26 mouse cellular contexts compared by ENCODE assay signal in genomic region chr16:34521061-34521460, GRCm38 (mm10). TPM values are rescaled to one million over a fixed set of nuclear protein-coding genes. Genes with fewer than 3 reads are reported as not detected.
DNase-seq lines count a peak whose midpoint lies in the region; ATAC-seq and TF ChIP-seq lines count a peak whose summit lies in the region.
"Had no signal": no experiment of that assay in that cellular context is flagged by ENCODE, and none has a peak within 500 bp of the region (broad histone marks: within the 10 kb centered on the region; RNA-seq: fewer than 3 reads in every experiment).

No protein-coding gene starts in this region.

- H3K27ac ChIP-seq in forebrain, embryonic 13.5 days: peak overlapping the region; percentile 69
- no peak overlapping the region for H3K27ac ChIP-seq in forebrain, embryonic 12.5 days
- H3K27ac ChIP-seq in layer of hippocampus, adult 2 months: peak overlapping the region; percentile 15; the same call in 1 of the 2 replicates
- H3K27ac ChIP-seq in forebrain, postnatal 0 days (ENCODE audit: low read depth, low read length): peak overlapping the region; percentile 69
- H3K27ac ChIP-seq: embryonic facial prominence, embryonic 12.5 days; embryonic facial prominence, embryonic 15.5 days; hindbrain, embryonic 10.5 days had no signal

- no peak for TF ChIP-seq CTCF in layer of hippocampus, adult 2 months (conservative IDR thresholded peaks at IDR 0.05)
- TF ChIP-seq CTCF in forebrain, postnatal 0 days (IDR thresholded peaks at IDR 0.05; ENCODE audit: low read depth): no peak

- no peak overlapping the region for H3K4me3 ChIP-seq in forebrain, embryonic 13.5 days
- H3K4me3 ChIP-seq in forebrain, embryonic 12.5 days (replicated peaks): no peak overlapping the region
- H3K4me3 ChIP-seq in layer of hippocampus, adult 2 months: no peak overlapping the region
- H3K4me3 ChIP-seq in forebrain, postnatal 0 days (ENCODE audit: low read depth, low read length): no peak overlapping the region
- H3K4me3 ChIP-seq: embryonic facial prominence, embryonic 12.5 days; embryonic facial prominence, embryonic 15.5 days; hindbrain, embryonic 10.5 days had no signal

- H3K27me3 ChIP-seq in forebrain, embryonic 13.5 days: no peaks in the 10 kb centered on the region
- no peaks in the 10 kb centered on the region for H3K27me3 ChIP-seq in forebrain, embryonic 12.5 days
- no peaks in the 10 kb centered on the region for H3K27me3 ChIP-seq in forebrain, postnatal 0 days (ENCODE audit: insufficient read depth, low read length)
- H3K27me3 ChIP-seq: embryonic facial prominence, embryonic 12.5 days; embryonic facial prominence, embryonic 15.5 days had no signal

- 8% methylated on average over 5 of the region's 5 CpGs for WGBS in forebrain, embryonic 13.5 days
- WGBS in forebrain, embryonic 12.5 days: 8% methylated on average over 5 of the region's 5 CpGs
- WGBS in forebrain, postnatal 0 days: 12% methylated on average over 5 of the region's 5 CpGs

- H3K36me3 ChIP-seq in forebrain, embryonic 13.5 days (ENCODE audit: poor library complexity, severe bottlenecking): no peaks in the 10 kb centered on the region
- no peaks in the 10 kb centered on the region for H3K36me3 ChIP-seq in forebrain, embryonic 12.5 days (replicated peaks)
- no peaks in the 10 kb centered on the region for H3K36me3 ChIP-seq in forebrain, postnatal 0 days (ENCODE audit: insufficient read depth)
- H3K36me3 ChIP-seq: embryonic facial prominence, embryonic 12.5 days; embryonic facial prominence, embryonic 15.5 days; hindbrain, embryonic 10.5 days had no signal

- H3K4me1 ChIP-seq in forebrain, embryonic 13.5 days: peaks cover 47% of the 10 kb centered on the region
- H3K4me1 ChIP-seq in forebrain, embryonic 12.5 days: peaks cover 43% of the 10 kb centered on the region
- peaks cover 31% of the 10 kb centered on the region for H3K4me1 ChIP-seq in forebrain, postnatal 0 days (ENCODE audit: insufficient read depth)

- H3K9me3 ChIP-seq in forebrain, embryonic 13.5 days (replicated peaks): no peaks in the 10 kb centered on the region
- no peaks in the 10 kb centered on the region for H3K9me3 ChIP-seq in forebrain, embryonic 12.5 days
- H3K9me3 ChIP-seq in forebrain, postnatal 0 days (ENCODE audit: low read length): no peaks in the 10 kb centered on the region
- H3K9me3 ChIP-seq: embryonic facial prominence, embryonic 12.5 days; embryonic facial prominence, embryonic 15.5 days; hindbrain, embryonic 10.5 days had no signal

- intact Hi-C loops in heart, postnatal 10 days (cut with DNase I): no loop called here

- DNase-seq in heart, adult 11 months: peak; percentile 74
- DNase-seq in heart, postnatal 10 days: no peak
- no peak for DNase-seq in layer of hippocampus, adult 2 months (ENCODE audit: low spot score in 2 of 2)
- no peak for DNase-seq in layer of hippocampus, postnatal 14 days (ENCODE audit: low spot score in 2 of 2)
- peak; percentile 45 for DNase-seq in forebrain, postnatal 0 days
- no peak for DNase-seq in right cerebral cortex, adult 18-20 months
- DNase-seq: adrenal gland, adult 8-10 months; adrenal gland, postnatal 25 days; cerebellum, adult 11 months; cerebellum, adult 2 months; cerebellum, adult 9-11 months; cerebellum, postnatal 25 days; gastrocnemius, postnatal 10 days; gastrocnemius, postnatal 36 days; heart, postnatal 36 days; kidney, adult 18-20 months had no signal

- ATAC-seq in forebrain, embryonic 13.5 days: no peak
- ATAC-seq in forebrain, embryonic 12.5 days (ENCODE audit: low FRiP score): no peak
- peak; percentile 55 for ATAC-seq in forebrain, postnatal 0 days
- ATAC-seq: activated CD4-positive, CD25-positive, alpha-beta regulatory T cell, adult 4 months; hindbrain, embryonic 16.5 days; inflammation-experienced regulatory T-cells, adult 6 months; intestine, embryonic 16.5 days had no signal

- H3K4me2 ChIP-seq in forebrain, embryonic 13.5 days: no peak overlapping the region
- no peak overlapping the region for H3K4me2 ChIP-seq in forebrain, embryonic 12.5 days
- H3K4me2 ChIP-seq in forebrain, postnatal 0 days (ENCODE audit: low read depth): no peak overlapping the region
- H3K4me2 ChIP-seq: embryonic facial prominence, embryonic 12.5 days; embryonic facial prominence, embryonic 15.5 days; heart, embryonic 11.5 days had no signal

- no peak overlapping the region for H3K9ac ChIP-seq in forebrain, embryonic 13.5 days
- H3K9ac ChIP-seq in forebrain, embryonic 12.5 days: no peak overlapping the region
- H3K9ac ChIP-seq in forebrain, postnatal 0 days: no peak overlapping the region
- H3K9ac ChIP-seq: embryonic facial prominence, embryonic 12.5 days; embryonic facial prominence, embryonic 15.5 days had no signal

RNA-seq across cellular contexts. Expression of gene Kalrn, which starts 52.3 kb away (rescaled TPM):
- polyA plus RNA-seq in forebrain, embryonic 13.5 days (2015; fragmentation: Nextera tagmentation; extraction: Ambion mirVana): 31.5 and 34.4 TPM in 2 replicates
- 26.7 and 30.0 TPM in 2 replicates for polyA plus RNA-seq in forebrain, embryonic 12.5 days (2016; fragmentation: Nextera tagmentation; extraction: Ambion mirVana)
- 10 to 100 TPM; 30.7 to 35.7 TPM for total RNA-seq in heart, postnatal 10 days (2021)
- 100 to 1,000 TPM; 533 to 549 TPM for total RNA-seq in layer of hippocampus, adult 2 months (2021)
- total RNA-seq in layer of hippocampus, postnatal 14 days (2021): 100 to 1,000 TPM; 419 to 451 TPM
- 134 and 148 TPM in 2 replicates for total RNA-seq in forebrain, postnatal 0 days (2014; rRNA removed)
- 16.4 and 23.6 TPM in 2 replicates for polyA plus RNA-seq in forebrain, postnatal 0 days (2015; fragmentation: Nextera tagmentation; extraction: Ambion mirVana)

Comparison
In these comparisons a context has a peak if more than half of its experiments do, and no peak if none do; other contexts are left out.
1. DNase-seq: peak in heart, adult 11 months (single experiment) and forebrain, postnatal 0 days (single experiment); none in heart, postnatal 10 days (0 of 2), layer of hippocampus, adult 2 months (0 of 2), layer of hippocampus, postnatal 14 days (0 of 2) and right cerebral cortex, adult 18-20 months (single experiment).